Mouse (Mus musculus): ENCODE measurements at regions not wholly inside any gene's neighbourhood (a gene's known extent, or its start where the extent isn't known, plus 50 kb on each side); places are given as distances from the start of the nearest gene placed in this dataset.

- TF ChIP-seq CTCF (IDR thresholded peaks at IDR 0.05; ENCODE audit: low read depth) = no peak
- no peak for ATAC-seq (replicated peaks; ENCODE audit: low FRiP score, low read depth)
Measured at GRCm38 (mm10) chr8:127944955-127945498, 413.4 kb upstream of the Nrp1 start.

GRCm38 (mm10) chr8:127957571-127957970 lies 400.8 kb upstream of the Nrp1 start:
- DNase-seq (ENCODE audit: low spot score) (no peak), ATAC-seq (replicated peaks; ENCODE audit: low FRiP score, low read depth) (no peak)
- H3K4me1 ChIP-seq (replicated peaks; ENCODE audit: insufficient read depth, low read length) = no peaks in the 10 kb centered on the region
- WGBS = 56% methylated on average over 1 of the region's 1 CpGs
- H3K36me3 ChIP-seq (ENCODE audit: insufficient read depth, low read length) = no peaks in the 10 kb centered on the region
- no peak overlapping the region for H3K4me3 ChIP-seq (replicated peaks; ENCODE audit: low read depth, low read length)
- H3K9ac ChIP-seq (ENCODE audit: low read depth, low read length) = no peak overlapping the region
- H3K4me2 ChIP-seq (ENCODE audit: low read length) = no peak overlapping the region
- H3K27ac ChIP-seq = no peak overlapping the region
- H3K9me3 ChIP-seq (replicated peaks; ENCODE audit: low read length) = no peaks in the 10 kb centered on the region
- no peaks in the 10 kb centered on the region for H3K27me3 ChIP-seq (ENCODE audit: insufficient read depth, low read length)
- TF ChIP-seq CTCF (IDR thresholded peaks at IDR 0.05; ENCODE audit: low read depth) = no peak

More at GRCm38 (mm10) chr8:127944955-127945498, 413.4 kb upstream of the Nrp1 start:
- Histone ChIP-seq H3K9me3 (replicated peaks; ENCODE audit: low read length) (no peaks in the 10 kb centered on the region), H3K4me3 (replicated peaks; ENCODE audit: low read depth, low read length) (no peak overlapping the region), H3K27ac (no peak overlapping the region), H3K4me2 (ENCODE audit: low read length) (no peak overlapping the region), H3K27me3 (ENCODE audit: insufficient read depth, low read length) (no peaks in the 10 kb centered on the region), H3K9ac (ENCODE audit: low read depth, low read length) (no peak overlapping the region), H3K4me1 (replicated peaks; ENCODE audit: insufficient read depth, low read length) (no peaks in the 10 kb centered on the region), H3K36me3 (ENCODE audit: insufficient read depth, low read length) (no peaks in the 10 kb centered on the region)
- DNase-seq (ENCODE audit: low spot score) = no peak

- no peaks in the 10 kb centered on the region for H3K9me3 ChIP-seq (replicated peaks; ENCODE audit: low read length)
- no peak overlapping the region for H3K27ac ChIP-seq
- H3K27me3 ChIP-seq (ENCODE audit: insufficient read depth, low read length) = no peaks in the 10 kb centered on the region
- TF ChIP-seq CTCF (IDR thresholded peaks at IDR 0.05; ENCODE audit: low read depth) = no peak
- no peaks in the 10 kb centered on the region for H3K4me1 ChIP-seq (replicated peaks; ENCODE audit: insufficient read depth, low read length)
- no peak overlapping the region for H3K9ac ChIP-seq (ENCODE audit: low read depth, low read length)
- WGBS = 78% methylated on average over 12 of the region's 12 CpGs
- ATAC-seq (replicated peaks; ENCODE audit: low FRiP score, low read depth) = no peak
- no peak overlapping the region for H3K4me3 ChIP-seq (replicated peaks; ENCODE audit: low read depth, low read length)
- H3K36me3 ChIP-seq (ENCODE audit: insufficient read depth, low read length) = no peaks in the 10 kb centered on the region
- no peak for DNase-seq (ENCODE audit: low spot score)
- no peak overlapping the region for H3K4me2 ChIP-seq (ENCODE audit: low read length)
Measured at GRCm38 (mm10) chr8:127958351-127959044, 399.9 kb upstream of the Nrp1 start.

- H3K27me3 ChIP-seq (ENCODE audit: insufficient read depth, low read length) = no peaks in the 10 kb centered on the region
- no peak overlapping the region for H3K4me2 ChIP-seq (ENCODE audit: low read length)
- no peaks in the 10 kb centered on the region for H3K36me3 ChIP-seq (ENCODE audit: insufficient read depth, low read length)
- H3K4me3 ChIP-seq (replicated peaks; ENCODE audit: low read depth, low read length) = no peak overlapping the region
- DNase-seq (ENCODE audit: low spot score) (peak; percentile 40), ATAC-seq (replicated peaks; ENCODE audit: low FRiP score, low read depth) (no peak)
- TF ChIP-seq CTCF (IDR thresholded peaks at IDR 0.05; ENCODE audit: low read depth) = no peak
- H3K9ac ChIP-seq (ENCODE audit: low read depth, low read length) = no peak overlapping the region
- peaks cover 11% of the 10 kb centered on the region; the same call in 1 of the 2 replicates for H3K4me1 ChIP-seq (replicated peaks; ENCODE audit: insufficient read depth, low read length)
- 47% methylated on average over 1 of the region's 1 CpGs for WGBS
- no peak overlapping the region for H3K27ac ChIP-seq
- H3K9me3 ChIP-seq (replicated peaks; ENCODE audit: low read length) = no peaks in the 10 kb centered on the region
Measured at GRCm38 (mm10) chr8:127962862-127963261, 395.5 kb upstream of the Nrp1 start.

GRCm38 (mm10) chr8:127963625-127964024 lies 394.8 kb upstream of the Nrp1 start:
- H3K9me3 ChIP-seq (replicated peaks; ENCODE audit: low read length) = no peaks in the 10 kb centered on the region
- H3K27me3 ChIP-seq (ENCODE audit: insufficient read depth, low read length) = no peaks in the 10 kb centered on the region
- peak; percentile 54 for DNase-seq (ENCODE audit: low spot score)
- no peak overlapping the region for H3K27ac ChIP-seq
- no peak overlapping the region for H3K9ac ChIP-seq (ENCODE audit: low read depth, low read length)
- no peak for ATAC-seq (replicated peaks; ENCODE audit: low FRiP score, low read depth)
- H3K36me3 ChIP-seq (ENCODE audit: insufficient read depth, low read length) = no peaks in the 10 kb centered on the region
- no peak overlapping the region for H3K4me2 ChIP-seq (ENCODE audit: low read length)
- peaks cover 11% of the 10 kb centered on the region; the same call in 1 of the 2 replicates for H3K4me1 ChIP-seq (replicated peaks; ENCODE audit: insufficient read depth, low read length)
- TF ChIP-seq CTCF (IDR thresholded peaks at IDR 0.05; ENCODE audit: low read depth) = no peak
- no peak overlapping the region for H3K4me3 ChIP-seq (replicated peaks; ENCODE audit: low read depth, low read length)
- WGBS = 43% methylated on average over 6 of the region's 6 CpGs

- H3K4me1 ChIP-seq (replicated peaks; ENCODE audit: insufficient read depth, low read length) = peaks cover 11% of the 10 kb centered on the region; the same call in 1 of the 2 replicates
- H3K27me3 ChIP-seq (ENCODE audit: insufficient read depth, low read length) = no peaks in the 10 kb centered on the region
- TF ChIP-seq CTCF (IDR thresholded peaks at IDR 0.05; ENCODE audit: low read depth) = no peak
- peak overlapping the region; percentile 15; the same call in 1 of the 2 replicates for H3K27ac ChIP-seq
- no peak overlapping the region for H3K4me3 ChIP-seq (replicated peaks; ENCODE audit: low read depth, low read length)
- DNase-seq (ENCODE audit: low spot score) (peak; percentile 68), ATAC-seq (replicated peaks; ENCODE audit: low FRiP score, low read depth) (no peak)
- H3K9ac ChIP-seq (ENCODE audit: low read depth, low read length) = no peak overlapping the region; the same call in 1 of the 2 replicates
- H3K4me2 ChIP-seq (ENCODE audit: low read length) = no peak overlapping the region
- H3K9me3 ChIP-seq (replicated peaks; ENCODE audit: low read length) = no peaks in the 10 kb centered on the region
- no peaks in the 10 kb centered on the region for H3K36me3 ChIP-seq (ENCODE audit: insufficient read depth, low read length)
Measured at GRCm38 (mm10) chr8:127964801-127965200, 393.6 kb upstream of the Nrp1 start.
